Mouse (Mus musculus) lung, embryonic 15.5 days (tissue): ENCODE results near the gene Tuft1. TPM values are rescaled to one million over a fixed set of nuclear protein-coding genes. Genes with fewer than 3 reads are reported as not detected.
"Not testable (repeated sequence)": the region's sequence is repeated elsewhere in the genome, so short reads cannot be mapped to it uniquely, and the experiment has no call there.

Source experiments
- ATAC-seq: fragments of 200-750 bp; cut with Nextera tagmentation; 2 replicates; pipeline ENCODE4 v1.8.0; 2017; ENCODE audit warnings: moderate number of reproducible peaks, borderline replicate concordance; ENCODE audit not compliant: low FRiP score, low TSS enrichment; ENCODE audit errors: extremely low read depth
- H3K27ac ChIP-seq: fragments of 300-500 bp; sonication (generic); 2 replicates; pipeline ENCODE4 v1.5.1; 2015; ENCODE audit warnings: moderate library complexity, mild to moderate bottlenecking, inconsistent platforms
- H3K27me3 ChIP-seq: fragments of 300-500 bp; sonication (generic); 2 replicates; pipeline ENCODE4 v1.6.1; 2015; ENCODE audit warnings: inconsistent platforms
- H3K36me3 ChIP-seq: fragments of 300-500 bp; sonication (generic); 2 replicates; pipeline ENCODE4 v1.6.1; 2015; ENCODE audit warnings: inconsistent platforms
- H3K4me1 ChIP-seq: fragments of 300-500 bp; sonication (generic); 2 replicates; pipeline ENCODE4 v1.6.1; 2015; ENCODE audit warnings: inconsistent platforms
- H3K4me2 ChIP-seq: fragments of 300-500 bp; sonication (generic); 2 replicates; pipeline ENCODE4 v1.6.1; 2015; ENCODE audit warnings: inconsistent platforms, mild to moderate bottlenecking, moderate library complexity
- H3K4me3 ChIP-seq: fragments of 300-500 bp; sonication (generic); 2 replicates; pipeline ENCODE4 v1.5.1; 2015; ENCODE audit warnings: mild to moderate bottlenecking, inconsistent platforms
- H3K9ac ChIP-seq: fragments of 300-500 bp; sonication (generic); 2 replicates; pipeline ENCODE4 v1.6.1; 2015; ENCODE audit warnings: inconsistent platforms
- H3K9me3 ChIP-seq: fragments of 300-500 bp; sonication (generic); 2 replicates; pipeline ENCODE4 v1.6.1; 2016; ENCODE audit warnings: inconsistent platforms
- WGBS: fragments of 180-500 bp; shearing (Covaris S2); methylation state at CpG from one replicate; pipeline ENCODE4 v1.1.7; 2015; 5-methylcytosine and 5-hydroxymethylcytosine counted together
- polyA plus RNA-seq: library from polyadenylated mRNA; unstranded; fragments of >200 nt; fragmentation: Nextera tagmentation; extraction: Ambion mirVana; gene quantifications from 2 replicates; pipeline ENCODE4 v1.2.1, GENCODE M21; 2015

Tuft1 gene
- polyA plus RNA-seq, 1 experiment from 2014 or later, result 10.4 TPM

DNA sequence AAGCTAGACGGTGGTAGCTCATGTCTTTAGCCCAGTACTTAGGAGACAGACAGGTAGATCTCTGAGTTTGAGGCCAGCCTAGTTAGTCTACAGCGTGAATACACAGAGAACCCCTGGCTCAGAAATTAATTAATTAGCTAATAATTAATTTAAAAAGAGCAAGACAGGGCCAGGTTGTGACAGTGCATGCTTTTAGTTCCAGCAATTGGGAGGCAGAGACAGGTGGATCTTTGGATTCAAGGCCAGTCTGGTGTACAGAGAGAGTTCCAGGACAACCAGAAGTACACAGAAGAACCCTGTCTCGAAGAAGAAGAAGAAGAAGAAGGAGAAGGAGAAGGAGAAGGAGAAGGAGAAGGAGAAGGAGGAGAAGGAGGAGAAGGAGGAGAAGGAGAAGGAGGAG is 30.0 kb upstream of the Tuft1 start:
- not testable (repeated sequence) for H3K4me2 ChIP-seq, ATAC-seq, H3K4me3 ChIP-seq, H3K27me3 ChIP-seq, H3K9me3 ChIP-seq, H3K36me3 ChIP-seq, H3K27ac ChIP-seq, H3K9ac ChIP-seq
- peaks cover 11% of the 10 kb centered on the region; the same call in 1 of the 2 replicates for H3K4me1 ChIP-seq
- WGBS, result 90% methylated on average over 3 of the region's 3 CpGs

DNA sequence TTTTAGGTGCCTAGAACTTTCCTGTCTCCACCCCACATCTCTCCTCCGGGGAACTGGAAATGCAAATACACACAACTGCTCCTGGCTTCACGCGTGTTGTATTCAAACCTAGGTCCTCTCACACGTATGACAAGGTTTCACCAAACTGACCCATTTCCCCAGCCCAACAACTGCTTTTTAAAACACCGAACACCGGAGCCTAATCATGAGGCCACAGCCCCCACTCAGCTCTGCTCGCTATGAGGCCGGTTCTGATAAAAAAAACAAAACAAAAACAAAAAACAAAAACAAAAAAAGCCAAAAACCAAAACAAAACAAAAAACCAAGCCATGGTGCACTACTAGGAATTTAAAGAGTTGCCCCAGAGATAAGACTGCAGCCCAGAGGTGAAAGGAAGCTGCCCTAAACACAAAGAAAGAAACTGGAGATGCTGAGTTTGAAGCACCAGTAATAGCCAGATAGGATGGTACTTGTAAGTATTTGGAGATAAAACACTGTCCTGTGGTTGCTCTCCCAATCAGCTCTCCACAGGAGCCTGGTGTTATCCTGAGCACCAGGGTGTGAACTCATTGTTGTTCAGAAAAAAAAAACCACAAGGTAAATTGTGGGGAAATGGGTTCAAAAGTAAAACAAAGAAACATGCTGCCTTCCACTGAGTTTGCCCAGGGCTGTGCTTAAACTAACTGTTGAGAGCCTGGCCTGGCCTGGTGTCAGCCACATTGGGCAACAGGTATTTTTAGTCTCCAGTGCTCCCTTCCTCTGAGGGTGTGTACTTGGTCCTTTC is 27.5 kb upstream of the Tuft1 start:
- not testable (repeated sequence) for ATAC-seq
- WGBS, result 72% methylated on average over 8 of the region's 8 CpGs

DNA sequence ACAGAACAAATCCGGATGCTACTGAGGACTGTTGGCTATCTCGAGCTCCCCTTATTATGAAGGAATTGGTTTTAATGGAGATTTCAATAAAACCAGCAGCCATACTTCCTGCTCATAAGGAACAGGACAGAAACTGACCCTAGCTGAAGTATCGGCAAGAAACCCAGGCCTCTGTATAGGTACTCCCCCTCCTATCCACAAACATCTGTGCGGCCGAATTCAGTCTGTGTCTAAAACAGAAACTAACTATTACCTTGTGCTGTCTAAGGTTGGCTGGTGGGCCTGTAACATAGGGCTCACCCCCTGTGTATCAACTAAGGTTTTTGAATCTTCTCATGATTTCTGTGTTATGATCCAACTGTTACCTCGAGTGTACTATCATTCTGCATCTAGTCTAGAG is 25.0 kb upstream of the Tuft1 start:
- 75% methylated on average over 6 of the region's 6 CpGs for WGBS

More for the DNA sequence above, 27.5 kb upstream of the Tuft1 start:
- H3K4me3 ChIP-seq, H3K4me2 ChIP-seq, H3K27me3 ChIP-seq, H3K9me3 ChIP-seq, H3K36me3 ChIP-seq, H3K4me1 ChIP-seq, H3K27ac ChIP-seq, H3K9ac ChIP-seq: not testable (repeated sequence)

DNA sequence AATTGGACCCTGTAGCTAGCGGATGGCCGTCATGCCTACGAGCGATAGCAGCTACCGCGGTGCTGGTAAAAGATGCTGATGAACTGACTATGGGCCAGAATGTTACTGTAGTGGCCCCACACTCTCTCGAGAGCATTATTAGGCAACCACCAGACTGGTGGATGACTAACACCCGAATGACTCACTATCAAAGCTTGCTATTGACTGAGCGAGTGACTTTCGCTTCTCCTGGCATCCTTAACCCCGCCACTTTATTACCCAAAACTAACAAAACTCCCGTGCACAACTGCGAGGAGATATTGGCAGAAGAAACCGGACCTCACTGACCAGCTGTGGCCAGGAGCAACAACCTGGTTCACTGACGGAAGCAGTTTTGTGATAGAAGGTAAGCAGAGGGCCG is 22.1 kb upstream of the Tuft1 start:
- Histone ChIP-seq H3K4me3 (no peak overlapping the region), H3K9ac (no peak overlapping the region), H3K27ac (no peak overlapping the region), H3K9me3 (no peaks in the 10 kb centered on the region), H3K4me1 (no peaks in the 10 kb centered on the region), H3K4me2 (no peak overlapping the region), H3K36me3 (no peaks in the 10 kb centered on the region), H3K27me3 (no peaks in the 10 kb centered on the region)
- WGBS, result 76% methylated on average over 16 of the region's 16 CpGs
- no peak for ATAC-seq

More for the DNA sequence above, 25.0 kb upstream of the Tuft1 start:
- no peak overlapping the region for H3K27ac ChIP-seq
- H3K4me2 ChIP-seq, result no peak overlapping the region
- ATAC-seq, result no peak
- no peaks in the 10 kb centered on the region for H3K9me3 ChIP-seq
- H3K4me3 ChIP-seq, result no peak overlapping the region
- no peaks in the 10 kb centered on the region for H3K27me3 ChIP-seq
- H3K9ac ChIP-seq, result no peak overlapping the region
- no peaks in the 10 kb centered on the region for H3K4me1 ChIP-seq
- H3K36me3 ChIP-seq, result no peaks in the 10 kb centered on the region

DNA sequence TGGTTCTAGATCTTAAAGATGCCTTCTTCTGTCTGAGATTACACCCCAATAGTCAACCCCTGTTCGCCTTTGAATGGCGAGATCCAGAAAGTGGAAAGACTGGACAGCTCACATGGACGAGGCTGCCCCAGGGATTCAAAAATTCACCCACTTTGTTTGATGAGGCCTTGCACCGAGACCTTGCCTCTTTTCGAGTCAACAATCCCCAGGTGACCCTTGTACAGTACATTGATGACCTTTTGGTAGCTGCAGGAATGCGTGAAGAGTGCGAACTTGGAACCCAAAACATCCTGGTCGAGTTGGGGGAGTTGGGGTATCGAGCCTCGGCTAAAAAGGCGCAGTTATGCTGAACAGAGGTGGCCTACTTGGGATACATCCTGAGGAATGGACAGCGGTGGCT is 21.4 kb upstream of the Tuft1 start:
- 84% methylated on average over 12 of the region's 12 CpGs for WGBS
- not testable (repeated sequence) for H3K27ac ChIP-seq, H3K27me3 ChIP-seq, ATAC-seq, H3K4me3 ChIP-seq, H3K36me3 ChIP-seq, H3K9me3 ChIP-seq, H3K4me2 ChIP-seq, H3K4me1 ChIP-seq, H3K9ac ChIP-seq

DNA sequence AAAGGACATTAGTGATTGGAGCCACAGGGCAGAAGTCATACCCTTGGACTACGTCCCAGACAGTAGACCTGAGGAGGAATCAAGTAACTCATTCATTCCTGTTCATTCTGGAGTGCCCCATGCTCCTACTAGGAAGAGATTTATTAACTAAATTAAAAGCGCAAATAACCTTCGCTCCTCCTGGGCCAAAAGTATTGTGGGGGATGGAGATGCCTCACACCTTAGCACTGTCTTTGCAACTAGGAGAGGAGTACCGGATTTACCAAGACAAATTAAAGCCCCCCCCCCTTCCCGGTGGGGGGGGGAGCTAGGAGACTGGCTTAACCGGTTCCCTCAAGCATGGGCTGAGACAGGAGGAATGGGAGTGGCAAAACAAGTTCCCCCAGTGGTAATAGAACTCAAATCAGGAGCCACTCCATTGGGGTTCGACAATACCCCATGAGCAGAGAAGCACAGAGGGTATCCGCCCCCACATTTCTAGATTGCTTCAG is 20.7 kb upstream of the Tuft1 start:
- peak overlapping the region; percentile 64; the same call in 1 of the 2 replicates for H3K27ac ChIP-seq
- no peaks in the 10 kb centered on the region for H3K9me3 ChIP-seq
- H3K36me3 ChIP-seq, result no peaks in the 10 kb centered on the region
- WGBS, result 50% methylated on average over 8 of the region's 8 CpGs
- no peak overlapping the region for H3K4me2 ChIP-seq
- H3K27me3 ChIP-seq, result no peaks in the 10 kb centered on the region
- no peak overlapping the region for H3K4me3 ChIP-seq
- H3K4me1 ChIP-seq, result no peaks in the 10 kb centered on the region
- peak; percentile 69; the same call in 1 of the 2 replicates for ATAC-seq
- H3K9ac ChIP-seq, result no peak overlapping the region

DNA sequence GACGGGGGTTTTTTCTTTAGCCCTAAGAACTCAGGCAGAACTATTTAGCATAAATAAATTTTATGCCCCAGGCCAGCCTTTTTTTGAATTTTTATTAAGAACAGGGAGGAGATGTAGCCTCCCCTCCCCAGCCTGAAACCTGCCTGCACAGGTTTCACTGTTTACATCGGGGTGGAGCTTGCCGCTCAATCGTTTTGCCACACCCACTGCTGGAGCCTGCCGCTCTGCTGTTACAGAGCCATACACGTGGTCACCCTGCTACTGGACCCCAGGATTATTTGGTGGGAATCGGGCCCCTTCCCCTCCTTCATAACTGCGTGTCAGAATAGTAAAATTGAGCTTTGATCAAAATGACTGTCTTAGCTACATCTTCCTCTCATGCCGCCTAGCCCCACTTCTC is 16.4 kb upstream of the Tuft1 start:
- H3K9ac ChIP-seq, ATAC-seq, H3K27me3 ChIP-seq, H3K4me2 ChIP-seq, H3K4me1 ChIP-seq, H3K9me3 ChIP-seq, H3K36me3 ChIP-seq, H3K4me3 ChIP-seq, H3K27ac ChIP-seq: not testable (repeated sequence)
- 69% methylated on average over 9 of the region's 9 CpGs for WGBS

DNA sequence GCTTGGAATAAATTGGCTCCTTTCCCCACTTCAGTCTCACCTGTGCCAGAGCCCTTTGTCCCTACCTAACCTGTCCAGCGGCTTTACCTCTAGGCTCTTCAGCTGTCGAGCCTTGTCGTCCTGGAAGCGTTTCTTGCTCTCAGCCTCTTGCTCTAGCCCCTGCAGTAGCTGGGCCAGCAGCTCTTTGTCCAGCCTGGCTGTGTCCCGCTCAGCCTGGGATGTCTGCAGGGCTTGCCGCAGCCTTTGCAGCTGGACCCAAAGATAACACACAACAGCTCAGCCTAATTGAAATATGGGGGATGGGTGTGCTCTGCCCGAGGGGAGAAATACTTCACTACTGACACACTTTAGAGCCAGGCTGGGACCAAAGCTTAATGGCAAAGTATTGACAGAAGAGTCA is 7.2 kb upstream of the Tuft1 start:
- not testable (repeated sequence) for H3K27me3 ChIP-seq, H3K4me3 ChIP-seq, H3K4me1 ChIP-seq, H3K27ac ChIP-seq, H3K9ac ChIP-seq, H3K9me3 ChIP-seq, H3K36me3 ChIP-seq, H3K4me2 ChIP-seq
- ATAC-seq, result 0 out of 2 replicates have a peak, but pooled peaks have one; percentile 47
- 7% methylated on average over 7 of the region's 7 CpGs for WGBS

DNA sequence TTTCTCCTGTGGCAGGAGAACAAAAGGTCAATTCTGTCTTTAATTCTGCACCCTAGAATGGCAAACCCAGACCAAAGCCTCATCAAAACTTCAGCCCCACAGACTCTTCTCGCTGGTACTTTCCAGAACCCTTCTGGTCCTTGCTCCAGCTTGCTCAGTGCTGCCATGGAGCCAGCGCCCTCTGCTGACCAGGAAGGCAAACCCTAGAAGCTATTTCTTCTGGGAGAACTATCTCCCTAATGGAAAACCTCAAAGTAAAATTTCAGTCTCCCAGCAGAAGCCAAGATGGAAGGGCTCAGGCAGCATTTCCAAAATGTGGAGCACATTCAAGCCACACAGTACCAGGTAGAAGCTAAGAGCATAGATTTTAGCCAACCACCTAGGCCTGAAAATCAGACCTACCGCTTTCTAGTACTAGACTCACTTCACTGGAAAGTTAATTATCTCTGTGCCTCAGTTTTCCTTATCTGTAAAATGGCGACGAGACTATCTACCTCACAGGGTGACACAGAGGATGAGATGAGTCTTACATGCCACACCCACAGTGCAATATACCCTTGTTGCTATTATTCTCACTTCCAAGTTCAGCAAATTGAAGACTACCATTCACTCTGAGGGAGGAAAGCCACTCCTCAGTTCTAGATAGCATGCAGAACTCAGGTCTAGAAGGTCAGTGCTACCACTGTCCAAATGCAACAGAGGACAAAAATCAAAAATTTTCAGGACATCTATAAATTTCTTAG is 6.6 kb upstream of the Tuft1 start:
- not testable (repeated sequence) for H3K4me2 ChIP-seq, H3K9me3 ChIP-seq, H3K9ac ChIP-seq, H3K36me3 ChIP-seq, H3K27ac ChIP-seq, ATAC-seq, H3K4me1 ChIP-seq, H3K27me3 ChIP-seq, H3K4me3 ChIP-seq
- 48% methylated on average over 5 of the region's 5 CpGs for WGBS

DNA sequence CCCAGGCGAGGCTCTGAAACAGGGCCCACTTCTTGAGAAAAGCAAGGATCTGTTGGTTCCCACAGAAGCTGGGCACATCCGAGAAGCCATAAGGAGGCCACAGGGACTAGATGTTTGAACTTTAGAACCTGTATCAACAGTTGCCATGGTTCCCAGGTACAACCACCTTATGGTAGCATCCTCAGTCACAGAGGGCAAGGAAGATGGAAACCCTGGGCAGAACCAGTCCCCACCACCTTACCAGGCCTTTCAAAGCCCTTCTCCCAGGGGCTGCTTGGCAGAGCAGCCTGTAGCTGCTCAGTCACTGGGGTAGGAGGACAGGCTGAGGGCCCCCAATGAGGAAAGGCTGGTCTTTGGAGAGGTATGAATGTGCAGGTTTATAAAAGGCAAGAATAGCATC is 2.2 kb upstream of the Tuft1 start:
- ATAC-seq, H3K4me2 ChIP-seq, H3K27me3 ChIP-seq, H3K27ac ChIP-seq, H3K9me3 ChIP-seq, H3K4me3 ChIP-seq, H3K4me1 ChIP-seq, H3K36me3 ChIP-seq, H3K9ac ChIP-seq: not testable (repeated sequence)
- 76% methylated on average over 2 of the region's 2 CpGs for WGBS

DNA sequence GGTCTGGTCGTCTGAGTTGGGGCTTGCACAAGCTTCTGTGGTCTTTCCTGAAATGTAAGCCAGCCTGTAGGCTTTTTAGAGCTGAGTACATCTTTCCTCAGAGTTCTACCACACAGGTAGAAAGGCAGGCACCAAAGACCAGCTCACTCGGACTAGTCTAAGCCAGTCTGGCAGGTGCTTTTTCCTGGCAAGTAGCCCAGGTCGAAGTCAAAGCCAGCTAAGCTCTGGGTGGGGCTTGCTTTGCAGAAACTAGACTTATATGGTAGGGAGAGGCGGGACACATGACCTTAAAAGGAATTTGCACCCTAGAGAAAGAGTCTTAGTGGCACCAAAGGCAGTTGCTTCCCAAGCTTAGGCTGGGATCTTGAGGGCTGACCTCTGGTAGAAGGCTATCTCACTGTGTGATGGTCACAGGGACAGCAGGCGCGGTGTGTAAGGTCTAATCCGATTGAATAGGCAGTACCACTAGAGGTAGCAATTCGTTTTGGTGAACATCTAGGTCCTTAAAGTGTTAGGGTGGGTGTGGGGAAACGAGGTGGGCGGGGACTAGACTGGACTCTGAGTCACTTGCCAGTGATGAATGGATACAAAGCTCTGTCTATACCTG is 573 bp upstream of the Tuft1 start:
- WGBS, result 28% methylated on average over 7 of the region's 10 CpGs
- H3K27me3 ChIP-seq, H3K9ac ChIP-seq, H3K36me3 ChIP-seq, H3K4me1 ChIP-seq, H3K9me3 ChIP-seq: not testable (repeated sequence)
- Histone ChIP-seq H3K4me3 (0 out of 2 replicates have a peak overlapping the region, but pooled peaks have one; percentile 5), H3K27ac (peak overlapping the region; percentile 84), H3K4me2 (peak overlapping the region; percentile 44)
- ATAC-seq, result peak; percentile 81
